ENCODE assay signal across 28 mouse cellular contexts in the genomic region with DNA sequence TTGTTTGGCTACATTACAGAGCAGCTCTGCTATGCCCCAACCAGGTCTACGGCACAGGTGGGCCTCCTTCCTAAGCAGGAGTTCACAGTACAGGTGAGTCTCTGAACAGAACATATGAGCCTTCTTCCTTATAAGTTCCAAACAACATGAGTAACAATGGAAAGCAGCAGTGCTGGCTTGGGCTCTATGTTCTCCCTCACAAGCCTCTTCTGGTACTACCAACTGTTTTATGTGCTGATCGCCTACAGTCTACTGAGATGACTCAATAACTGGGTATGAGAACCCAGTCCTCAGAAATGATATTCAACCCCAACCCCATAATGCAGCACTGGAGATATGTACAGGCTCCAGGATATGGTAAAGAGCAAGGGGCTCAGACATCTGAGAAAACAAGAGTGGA. TPM values are rescaled to one million over a fixed set of nuclear protein-coding genes. Genes with fewer than 3 reads are reported as not detected.
"Had no signal": no experiment of that assay in that cellular context is flagged by ENCODE, and none has a peak within 500 bp of the region (broad histone marks: within the 10 kb centered on the region; RNA-seq: fewer than 3 reads in every experiment).

No protein-coding gene starts in this region.

- H3K9ac ChIP-seq: heart, embryonic 13.5 days; heart, embryonic 15.5 days; hindbrain, embryonic 13.5 days; hindbrain, embryonic 15.5 days; kidney, embryonic 15.5 days; limb, embryonic 13.5 days; limb, embryonic 15.5 days; liver, embryonic 12.5 days; liver, embryonic 14.5 days had no signal

- ATAC-seq: hindbrain, postnatal 0 days; intestine, embryonic 16.5 days; liver, embryonic 12.5 days had no signal

- H3K4me3 ChIP-seq: heart, adult 2 months; heart, embryonic 13.5 days; heart, embryonic 15.5 days; hindbrain, embryonic 13.5 days; hindbrain, embryonic 15.5 days; kidney, embryonic 15.5 days; limb, embryonic 13.5 days; limb, embryonic 15.5 days; liver, embryonic 12.5 days had no signal

- H3K27ac ChIP-seq: heart, adult 2 months; heart, embryonic 13.5 days; heart, embryonic 15.5 days; hindbrain, embryonic 13.5 days; hindbrain, embryonic 15.5 days; hindbrain, postnatal 0 days; kidney, embryonic 15.5 days; kidney, postnatal 0 days; limb, embryonic 13.5 days; limb, embryonic 15.5 days; liver, embryonic 12.5 days; liver, embryonic 14.5 days had no signal

- H3K4me1 ChIP-seq: heart, embryonic 13.5 days; heart, embryonic 15.5 days; hindbrain, embryonic 13.5 days; hindbrain, embryonic 15.5 days; kidney, embryonic 15.5 days; limb, embryonic 13.5 days; limb, embryonic 15.5 days had no signal

- DNase-seq: gastrocnemius, postnatal 14 days; gastrocnemius, postnatal 36 days; heart, adult 11 months; heart, adult 2 months; heart, postnatal 14 days; heart, postnatal 36 days; kidney, adult 11 months; kidney, adult 2 months; kidney, adult 9 months; kidney, postnatal 14 days; kidney, postnatal 36 days; layer of hippocampus, postnatal 36 days; left cerebral cortex, postnatal 4 days had no signal

- H3K4me2 ChIP-seq: heart, embryonic 11.5 days; heart, embryonic 13.5 days; heart, embryonic 15.5 days; hindbrain, embryonic 13.5 days; hindbrain, embryonic 15.5 days; kidney, embryonic 15.5 days; limb, embryonic 13.5 days; limb, embryonic 15.5 days; liver, embryonic 12.5 days had no signal

- H3K9me3 ChIP-seq: heart, embryonic 13.5 days; heart, embryonic 15.5 days; hindbrain, embryonic 13.5 days; hindbrain, embryonic 15.5 days; kidney, embryonic 15.5 days; limb, embryonic 13.5 days; limb, embryonic 15.5 days; liver, embryonic 12.5 days had no signal

- H3K27me3 ChIP-seq: heart, embryonic 13.5 days; heart, embryonic 15.5 days; hindbrain, embryonic 13.5 days; hindbrain, embryonic 15.5 days; kidney, embryonic 15.5 days; limb, embryonic 13.5 days; limb, embryonic 15.5 days; liver, embryonic 12.5 days had no signal

RNA-seq across cellular contexts. Expression of gene Ripk4, which starts 50.5 kb away (rescaled TPM):
- total RNA-seq: gastrocnemius, adult 18-20 months; gastrocnemius, postnatal 14 days; gastrocnemius, postnatal 36 days; hematopoietic stem cell, adult 5-6 weeks had no signal
